Mouse (Mus musculus): ENCODE data around the gene Ppa1.

Ppa1 gene

GRCm38 (mm10) chr10:61646557-61646956, 1.8 kb upstream of the Ppa1 start:
- no peak for DNase-seq (ENCODE audit: inconsistent ontology term)

GRCm38 (mm10) chr10:61648737-61649645, 639 bp downstream of the Ppa1 start:
- peak; percentile 32 for DNase-seq (ENCODE audit: inconsistent ontology term)

- DNase-seq (ENCODE audit: inconsistent ontology term), result no peak
These were observed 5.8 kb downstream of the Ppa1 start for GRCm38 (mm10) chr10:61654105-61654504.

GRCm38 (mm10) chr10:61654691-61655090, 6.3 kb downstream of the Ppa1 start:
- no peak for DNase-seq (ENCODE audit: inconsistent ontology term)

- no peak for DNase-seq (ENCODE audit: inconsistent ontology term)
These were observed 6.8 kb downstream of the Ppa1 start for GRCm38 (mm10) chr10:61655188-61655587.

GRCm38 (mm10) chr10:61656928-61657882, 8.9 kb downstream of the Ppa1 start:
- DNase-seq (ENCODE audit: inconsistent ontology term), result no peak

- peak; percentile 35 for DNase-seq (ENCODE audit: inconsistent ontology term)
These were observed 9.6 kb downstream of the Ppa1 start for GRCm38 (mm10) chr10:61657985-61658384.

GRCm38 (mm10) chr10:61661887-61662286, 13.5 kb downstream of the Ppa1 start:
- no peak for DNase-seq (ENCODE audit: inconsistent ontology term)

GRCm38 (mm10) chr10:61662391-61662988, 14.1 kb downstream of the Ppa1 start:
- no peak for DNase-seq (ENCODE audit: inconsistent ontology term)

- no peak for DNase-seq (ENCODE audit: inconsistent ontology term)
These were observed 16.8 kb downstream of the Ppa1 start for GRCm38 (mm10) chr10:61665111-61665510.

- DNase-seq (ENCODE audit: inconsistent ontology term), result no peak
These were observed 17.3 kb downstream of the Ppa1 start for GRCm38 (mm10) chr10:61665651-61666050.

- peak; percentile 87 for DNase-seq (ENCODE audit: inconsistent ontology term)
These were observed 20.9 kb downstream of the Ppa1 start for GRCm38 (mm10) chr10:61669289-61669688.

GRCm38 (mm10) chr10:61669896-61670295, 21.5 kb downstream of the Ppa1 start:
- DNase-seq (ENCODE audit: inconsistent ontology term), result peak; percentile 30

GRCm38 (mm10) chr10:61670758-61671157, 22.4 kb downstream of the Ppa1 start:
- no peak for DNase-seq (ENCODE audit: inconsistent ontology term)

- DNase-seq (ENCODE audit: inconsistent ontology term), result no peak
These were observed 27.6 kb downstream of the Ppa1 start for GRCm38 (mm10) chr10:61675935-61676334.

GRCm38 (mm10) chr10:61679545-61679944, 31.2 kb downstream of the Ppa1 start:
- DNase-seq (ENCODE audit: inconsistent ontology term), result peak; percentile 23

GRCm38 (mm10) chr10:61680015-61680913, 31.9 kb downstream of the Ppa1 start, which contains the start of gene Sar1a:
Gene Sar1a, plus strand, starts transcription at chr10:61680299.
- peak; percentile 99 for DNase-seq (ENCODE audit: inconsistent ontology term)

- no peak for DNase-seq (ENCODE audit: inconsistent ontology term)
These were observed 41.1 kb downstream of the Ppa1 start for GRCm38 (mm10) chr10:61689405-61689804.

- DNase-seq (ENCODE audit: inconsistent ontology term), result no peak
These were observed 45.2 kb downstream of the Ppa1 start for GRCm38 (mm10) chr10:61693563-61693962.

- peak; percentile 97 for DNase-seq (ENCODE audit: inconsistent ontology term)
These were observed 46.7 kb downstream of the Ppa1 start, which contains the start of gene Tysnd1 for GRCm38 (mm10) chr10:61694870-61695670. Gene Tysnd1, plus strand, starts transcription at chr10:61695514.
